Mouse (Mus musculus) testis, adult 2 months (tissue): ENCODE measurements around the gene Selenoi.
A peak's percentile ranks its signal among the peaks of the same experiment; 100 is the strongest.

Experiments
- CTCF ChIP-seq: fragments of 200-500 bp; IDR thresholded peaks from 2 replicates; pipeline ENCODE4 v1.5.1; 2012; ENCODE audit warnings: low read depth, mild to moderate bottlenecking, inconsistent platforms, low read length, moderate library complexity; ENCODE audit not compliant: control insufficient read depth, insufficient read depth, insufficient replicate concordance
- POLR2A ChIP-seq: fragments of 200-500 bp; IDR thresholded peaks from 2 replicates; pipeline ENCODE4 v1.6.1; 2012; ENCODE audit warnings: low read depth, mild to moderate bottlenecking, inconsistent platforms, low read length, moderate library complexity; ENCODE audit not compliant: control insufficient read depth

GRCm38 (mm10) chr5:30201521-30201920 lies 30.9 kb upstream of the Selenoi start:
- TF ChIP-seq POLR2A (no peak), CTCF (peak; percentile 11; the same call in 1 of the 2 replicates)
